ENCODE assay signal across 10 mouse cellular contexts in genomic region chr11:19982779-19983178, GRCm38 (mm10). TPM values are rescaled to one million over a fixed set of nuclear protein-coding genes. Genes with fewer than 3 reads are reported as not detected.
DNase-seq lines count a peak whose midpoint lies in the region; ATAC-seq and TF ChIP-seq lines count a peak whose summit lies in the region.
"Had no signal": no experiment of that assay in that cellular context is flagged by ENCODE, and none has a peak within 500 bp of the region (broad histone marks: within the 10 kb centered on the region; RNA-seq: fewer than 3 reads in every experiment).

No protein-coding gene starts in this region.

- peaks cover 24% of the 10 kb centered on the region for H3K4me1 ChIP-seq in cerebellum, adult 2 months (ENCODE audit: control insufficient read depth, insufficient read depth, low read length)
- H3K4me1 ChIP-seq in heart, embryonic 15.5 days (replicated peaks) = peaks cover 65% of the 10 kb centered on the region
- H3K4me1 ChIP-seq in lung, embryonic 14.5 days (ENCODE audit: insufficient read depth) = peaks cover 25% of the 10 kb centered on the region; the same call in 1 of the 2 replicates
- H3K4me1 ChIP-seq in neural tube, embryonic 15.5 days = peaks cover 48% of the 10 kb centered on the region

- no peak overlapping the region for H3K4me3 ChIP-seq in cerebellum, adult 2 months (replicated peaks; ENCODE audit: insufficient read depth, low read depth, low read length)
- no peak overlapping the region for H3K4me3 ChIP-seq in heart, embryonic 15.5 days
- no peak overlapping the region for H3K4me3 ChIP-seq in lung, embryonic 14.5 days (ENCODE audit: low read depth, low read length)
- no peak overlapping the region for H3K4me3 ChIP-seq in neural tube, embryonic 15.5 days (replicated peaks)

- H3K9ac ChIP-seq in heart, embryonic 15.5 days = no peak overlapping the region
- no peak overlapping the region for H3K9ac ChIP-seq in lung, embryonic 14.5 days
- no peak overlapping the region for H3K9ac ChIP-seq in neural tube, embryonic 15.5 days (replicated peaks)
- H3K9ac ChIP-seq: hindbrain, embryonic 14.5 days had no signal

- peak overlapping the region; percentile 9; the same call in 1 of the 2 replicates for H3K27ac ChIP-seq in cerebellum, adult 2 months (ENCODE audit: insufficient read depth, low read length)
- H3K27ac ChIP-seq in heart, embryonic 15.5 days = peak overlapping the region; percentile 72
- H3K27ac ChIP-seq in lung, embryonic 14.5 days (ENCODE audit: low read depth) = peak overlapping the region; percentile 52
- 0 out of 2 replicates have a peak overlapping the region, but pooled peaks have one; percentile 23 for H3K27ac ChIP-seq in neural tube, embryonic 15.5 days (replicated peaks)
- H3K27ac ChIP-seq: hindbrain, embryonic 14.5 days had no signal

- no peaks in the 10 kb centered on the region for H3K9me3 ChIP-seq in heart, embryonic 15.5 days (replicated peaks)
- no peaks in the 10 kb centered on the region for H3K9me3 ChIP-seq in lung, embryonic 14.5 days (ENCODE audit: low read depth, low read length)
- H3K9me3 ChIP-seq in neural tube, embryonic 15.5 days (replicated peaks) = no peaks in the 10 kb centered on the region

- H3K36me3 ChIP-seq in heart, embryonic 15.5 days = no peaks in the 10 kb centered on the region
- H3K36me3 ChIP-seq in lung, embryonic 14.5 days (ENCODE audit: insufficient read depth) = no peaks in the 10 kb centered on the region
- H3K36me3 ChIP-seq in neural tube, embryonic 15.5 days = no peaks in the 10 kb centered on the region

- no peak for TF ChIP-seq POLR2A in cerebellum, adult 2 months (IDR thresholded peaks at IDR 0.05; ENCODE audit: borderline replicate concordance, insufficient read depth, low read length)

- no peak for ATAC-seq in heart, embryonic 15.5 days (replicated peaks; ENCODE audit: insufficient number of reproducible peaks, insufficient read depth, low FRiP score, low read depth)
- 0 out of 2 replicates have a peak, but pooled peaks have one; percentile 6 for ATAC-seq in lung, embryonic 14.5 days (ENCODE audit: insufficient read depth)
- no peak for ATAC-seq in neural tube, embryonic 15.5 days (ENCODE audit: low FRiP score)

- TF ChIP-seq CTCF in cerebellum, adult 2 months (IDR thresholded peaks at IDR 0.05; ENCODE audit: borderline replicate concordance, insufficient read depth, low read depth, low read length) = no peak
- TF ChIP-seq CTCF in lung, embryonic 14.5 days (IDR thresholded peaks at IDR 0.05; ENCODE audit: low read depth) = no peak

- peak overlapping the region; percentile 11; the same call in 1 of the 2 replicates for H3K4me2 ChIP-seq in heart, embryonic 15.5 days
- no peak overlapping the region for H3K4me2 ChIP-seq in lung, embryonic 14.5 days
- no peak overlapping the region for H3K4me2 ChIP-seq in neural tube, embryonic 15.5 days
- H3K4me2 ChIP-seq: hindbrain, embryonic 14.5 days had no signal

- WGBS in cerebellum, adult 2 months = 22% methylated on average over 6 of the region's 6 CpGs
- WGBS in heart, embryonic 15.5 days = 31% methylated on average over 6 of the region's 6 CpGs
- 33% methylated on average over 6 of the region's 6 CpGs for WGBS in lung, embryonic 14.5 days
- WGBS in neural tube, embryonic 15.5 days = 60% methylated on average over 6 of the region's 6 CpGs

- no peak for DNase-seq in cerebellum, adult 2 months
- DNase-seq in cerebellum, adult 11 months = no peak
- no peak for DNase-seq in heart, adult 18-20 months
- DNase-seq in lung, embryonic 14.5 days = no peak
- no peak for DNase-seq in lung, adult 18-20 months
- no peak for DNase-seq in right cerebral cortex, postnatal 4 days
- DNase-seq: spleen, adult 18-20 months had no signal

- no peaks in the 10 kb centered on the region for H3K27me3 ChIP-seq in cerebellum, adult 2 months (ENCODE audit: control insufficient read depth, insufficient read depth, low read length)
- no peaks in the 10 kb centered on the region for H3K27me3 ChIP-seq in heart, embryonic 15.5 days
- H3K27me3 ChIP-seq in lung, embryonic 14.5 days (ENCODE audit: insufficient read depth, low read length) = no peaks in the 10 kb centered on the region
- no peaks in the 10 kb centered on the region for H3K27me3 ChIP-seq in neural tube, embryonic 15.5 days (replicated peaks)

RNA-seq across cellular contexts. Expression of gene Spred2, which starts 58.6 kb away (rescaled TPM):
- 40.3 and 40.6 TPM in 2 replicates for polyA plus RNA-seq in cerebellum, adult 2 months (2012; rRNA removed)
- polyA plus RNA-seq in heart, embryonic 15.5 days (2015; fragmentation: Nextera tagmentation; extraction: Ambion mirVana) = 4.6 and 5.3 TPM in 2 replicates
- 10 to 100 TPM; 18.0 to 20.7 TPM for total RNA-seq in heart, adult 18-20 months (2021)
- 7.0 and 7.2 TPM in 2 replicates for polyA plus RNA-seq in lung, embryonic 14.5 days (2014; fragmentation: Nextera tagmentation; extraction: Ambion mirVana)
- polyA plus RNA-seq in neural tube, embryonic 15.5 days (2015; fragmentation: Nextera tagmentation; extraction: Ambion mirVana) = 7.2 and 8.4 TPM in 2 replicates

Comparison
In these comparisons a context has a peak if more than half of its experiments do, and no peak if none do; other contexts are left out.
1. H3K27ac ChIP-seq: peak in every context shown above with its lines; median percentile 72 in heart, embryonic 15.5 days; 52 in lung, embryonic 14.5 days; 23 in neural tube, embryonic 15.5 days; 9 in cerebellum, adult 2 months.